Mouse (Mus musculus) limb, embryonic 14.5 days (tissue): ENCODE data around the gene Mrtfa. TPM values are rescaled to one million over a fixed set of nuclear protein-coding genes. Genes with fewer than 3 reads are reported as not detected.

Source experiments
- ATAC-seq: fragments of 200-750 bp; cut with Nextera tagmentation; 2 replicates; pipeline ENCODE4 v1.8.0; 2017; ENCODE audit warnings: low read depth, moderate number of reproducible peaks, moderate TSS enrichment; ENCODE audit not compliant: low FRiP score
- DNase-seq: peaks from one replicate; pipeline ENCODE4 v3.0.0-alpha.2; 2015; ENCODE audit warnings: low spot score
- H3K27ac ChIP-seq: fragments of 300-500 bp; sonication (generic); replicated peaks from 2 replicates; pipeline ENCODE4 v1.5.1; 2014; ENCODE audit warnings: low read depth, mild to moderate bottlenecking, low read length, moderate library complexity, mixed read lengths
- H3K27me3 ChIP-seq: fragments of 300-500 bp; sonication (generic); 2 replicates; pipeline ENCODE4 v1.6.1; 2014; ENCODE audit warnings: low read length, mixed read lengths; ENCODE audit not compliant: control insufficient read depth, insufficient read depth
- H3K36me3 ChIP-seq: fragments of 300-500 bp; sonication (generic); 2 replicates; pipeline ENCODE4 v1.6.1; 2014; ENCODE audit warnings: mild to moderate bottlenecking, low read length, moderate library complexity, mixed read lengths; ENCODE audit not compliant: control insufficient read depth, insufficient read depth
- H3K4me1 ChIP-seq: fragments of 300-500 bp; sonication (generic); 2 replicates; pipeline ENCODE4 v1.6.1; 2014; ENCODE audit warnings: antibody characterized with exemption, low read length, mixed read lengths; ENCODE audit not compliant: control insufficient read depth, insufficient read depth
- H3K4me2 ChIP-seq: fragments of 300-500 bp; sonication (generic); replicated peaks from 2 replicates; pipeline ENCODE4 v1.6.1; 2014; ENCODE audit warnings: low read depth, mild to moderate bottlenecking, low read length, moderate library complexity; ENCODE audit not compliant: severe bottlenecking
- H3K4me3 ChIP-seq: fragments of 300-500 bp; sonication (generic); replicated peaks from 2 replicates; pipeline ENCODE4 v1.5.1; 2014; ENCODE audit warnings: low read length
- H3K9ac ChIP-seq: fragments of 300-500 bp; sonication (generic); 2 replicates; pipeline ENCODE4 v1.6.1; 2014; ENCODE audit warnings: mild to moderate bottlenecking, low read depth, low read length, moderate library complexity; ENCODE audit not compliant: severe bottlenecking
- H3K9me3 ChIP-seq: fragments of 300-500 bp; sonication (generic); 2 replicates; pipeline ENCODE4 v1.6.1; 2016; ENCODE audit warnings: low read length; ENCODE audit not compliant: control insufficient read depth
- POLR2A ChIP-seq: fragments of 200-500 bp; IDR thresholded peaks from 2 replicates; pipeline ENCODE4 v1.8.0; 2012; ENCODE audit warnings: inconsistent platforms, mild to moderate bottlenecking, moderate library complexity, borderline replicate concordance; ENCODE audit not compliant: insufficient read depth, insufficient read length; ENCODE audit errors: extremely low read depth
- WGBS: fragments of 180-500 bp; shearing (Covaris S2); extraction: QIAGEN DNeasy Blood & Tissue Kit; methylation state at CpG from one replicate; pipeline ENCODE4 v1.1.7; 2014; 5-methylcytosine and 5-hydroxymethylcytosine counted together
- polyA plus RNA-seq, 2 experiments: library from polyadenylated mRNA; depleted of rRNA in 1 of 2; stranded (reverse) in 1 of 2; unstranded in 1 of 2; fragments of >200 nt; fragmentation: Nextera tagmentation in 1 of 2; extraction: Ambion mirVana in 1 of 2; gene quantifications; 2 replicates each; pipeline versions ENCODE4 v1.2.1 to v1.2.3; 2012 to 2014

Gene Mrtfa
- polyA plus RNA-seq, 2 experiments = 25.2 to 29.8 TPM

- WGBS = 47% methylated on average over 13 of the region's 13 CpGs
- Histone ChIP-seq H3K9ac (no peak overlapping the region; the same call in 1 of the 2 replicates), H3K27ac (no peak overlapping the region), H3K4me3 (no peak overlapping the region), H3K4me2 (no peak overlapping the region), H3K27me3 (no peaks in the 10 kb centered on the region), H3K36me3 (no peaks in the 10 kb centered on the region), H3K4me1 (peaks cover 29% of the 10 kb centered on the region), H3K9me3 (no peaks in the 10 kb centered on the region)
- DNase-seq (no peak), ATAC-seq (no peak)
- no peak for TF ChIP-seq POLR2A
Observed at GRCm38 (mm10) chr15:81104585-81105259, 85.8 kb downstream of the Mrtfa start.

GRCm38 (mm10) chr15:81103500-81103899 lies 87.1 kb downstream of the Mrtfa start:
- Histone ChIP-seq H3K36me3 (no peaks in the 10 kb centered on the region), H3K27me3 (no peaks in the 10 kb centered on the region), H3K9me3 (no peaks in the 10 kb centered on the region), H3K4me2 (no peak overlapping the region), H3K4me3 (no peak overlapping the region), H3K27ac (no peak overlapping the region), H3K9ac (no peak overlapping the region), H3K4me1 (peaks cover 29% of the 10 kb centered on the region)
- no peak for TF ChIP-seq POLR2A
- ATAC-seq (no peak), DNase-seq (no peak)
- 80% methylated on average over 3 of the region's 3 CpGs for WGBS

- Histone ChIP-seq H3K4me3 (no peak overlapping the region), H3K4me1 (peaks cover 25% of the 10 kb centered on the region), H3K27ac (no peak overlapping the region), H3K36me3 (no peaks in the 10 kb centered on the region), H3K27me3 (no peaks in the 10 kb centered on the region), H3K9ac (no peak overlapping the region), H3K4me2 (no peak overlapping the region), H3K9me3 (no peaks in the 10 kb centered on the region)
- 73% methylated on average over 13 of the region's 13 CpGs for WGBS
- no peak for ATAC-seq
- DNase-seq = no peak
- no peak for TF ChIP-seq POLR2A
Observed at GRCm38 (mm10) chr15:81102274-81102879, 88.2 kb downstream of the Mrtfa start.

- ATAC-seq (no peak), DNase-seq (no peak)
- no peak overlapping the region for H3K4me2 ChIP-seq
- WGBS = 64% methylated on average over 5 of the region's 5 CpGs
- no peak for TF ChIP-seq POLR2A
- no peaks in the 10 kb centered on the region for H3K27me3 ChIP-seq
- no peak overlapping the region for H3K27ac ChIP-seq
- H3K4me1 ChIP-seq = peaks cover 24% of the 10 kb centered on the region
- no peaks in the 10 kb centered on the region for H3K36me3 ChIP-seq
- no peaks in the 10 kb centered on the region for H3K9me3 ChIP-seq
- no peak overlapping the region for H3K4me3 ChIP-seq
- H3K9ac ChIP-seq = no peak overlapping the region
Observed at GRCm38 (mm10) chr15:81101316-81101715, 89.2 kb downstream of the Mrtfa start.

GRCm38 (mm10) chr15:81099269-81099668 lies 91.3 kb downstream of the Mrtfa start:
- H3K9me3 ChIP-seq = no peaks in the 10 kb centered on the region
- H3K4me3 ChIP-seq = no peak overlapping the region
- no peak overlapping the region for H3K9ac ChIP-seq
- DNase-seq = no peak
- no peak overlapping the region for H3K4me2 ChIP-seq
- H3K36me3 ChIP-seq = no peaks in the 10 kb centered on the region
- no peak for TF ChIP-seq POLR2A
- no peaks in the 10 kb centered on the region for H3K27me3 ChIP-seq
- H3K4me1 ChIP-seq = peaks cover 3% of the 10 kb centered on the region; the same call in 1 of the 2 replicates
- ATAC-seq = no peak
- WGBS = 79% methylated on average over 11 of the region's 11 CpGs
- H3K27ac ChIP-seq = no peak overlapping the region

GRCm38 (mm10) chr15:81098689-81099088 lies 91.9 kb downstream of the Mrtfa start:
- no peak for DNase-seq
- no peak overlapping the region for H3K4me3 ChIP-seq
- H3K9ac ChIP-seq = no peak overlapping the region
- ATAC-seq = no peak
- H3K36me3 ChIP-seq = no peaks in the 10 kb centered on the region
- H3K27ac ChIP-seq = no peak overlapping the region
- no peak overlapping the region for H3K4me2 ChIP-seq
- WGBS = 96% methylated on average over 3 of the region's 3 CpGs
- peaks cover 2% of the 10 kb centered on the region; the same call in 1 of the 2 replicates for H3K4me1 ChIP-seq
- no peaks in the 10 kb centered on the region for H3K9me3 ChIP-seq
- H3K27me3 ChIP-seq = no peaks in the 10 kb centered on the region
- TF ChIP-seq POLR2A = no peak
